Mouse (Mus musculus): ENCODE data around the gene Vgll4. TPM values are rescaled to one million over a fixed set of nuclear protein-coding genes. Genes with fewer than 3 reads are reported as not detected.

Vgll4 gene
- polyA plus RNA-seq, 1 experiment, result 36.4 TPM

- H3K4me3 ChIP-seq (ENCODE audit: insufficient read depth, low read length), result no peak overlapping the region
- TF ChIP-seq CTCF (IDR thresholded peaks at IDR 0.05; ENCODE audit: borderline replicate concordance, insufficient read depth, low read length), result peak; percentile 19; the same call in 1 of the 2 replicates
- no peak for TF ChIP-seq POLR2A (IDR thresholded peaks at IDR 0.05; ENCODE audit: low read depth, low read length)
- peaks cover 5% of the 10 kb centered on the region; the same call in 1 of the 2 replicates for H3K4me1 ChIP-seq (ENCODE audit: control insufficient read depth, insufficient read depth, low read length)
- H3K27ac ChIP-seq (ENCODE audit: insufficient read depth, low read length), result no peak overlapping the region
These were observed 34.8 kb upstream of the Vgll4 start for GRCm38 (mm10) chr6:115004636-115005035.

DNA sequence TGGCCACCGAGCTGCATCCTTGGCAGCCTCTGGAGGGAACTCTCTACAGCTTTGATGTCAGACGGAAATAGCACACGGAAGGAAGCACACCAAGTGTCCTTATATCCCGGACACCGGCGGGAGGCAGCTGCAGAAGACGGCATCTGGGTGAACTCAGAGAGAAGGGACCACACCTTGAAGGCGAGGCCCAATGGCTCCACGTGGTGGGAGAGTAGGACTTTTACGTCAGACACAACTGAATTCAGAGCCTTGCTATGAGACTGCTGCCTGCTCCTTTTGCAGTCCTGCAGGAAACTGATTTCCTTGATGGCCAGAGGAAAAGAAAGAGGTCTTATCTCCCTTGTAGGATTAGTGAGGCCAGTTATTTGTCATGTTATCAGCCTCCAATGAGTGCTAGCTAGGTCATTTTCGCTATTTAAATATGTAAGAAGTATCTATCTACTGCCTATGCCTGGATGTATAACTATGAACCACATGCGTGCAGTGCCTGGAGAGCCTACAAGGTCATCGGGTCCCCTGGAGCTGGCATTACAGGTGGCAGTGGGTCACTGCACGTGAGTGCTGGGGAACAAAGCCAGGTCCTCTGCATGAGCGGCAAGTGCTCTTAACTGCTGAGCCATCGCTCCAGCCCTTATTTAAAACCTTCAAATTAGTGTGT, 28.7 kb upstream of the Vgll4 start:
- Histone ChIP-seq H3K4me3 (ENCODE audit: insufficient read depth, low read length) (no peak overlapping the region), H3K27ac (ENCODE audit: insufficient read depth, low read length) (no peak overlapping the region)

DNA sequence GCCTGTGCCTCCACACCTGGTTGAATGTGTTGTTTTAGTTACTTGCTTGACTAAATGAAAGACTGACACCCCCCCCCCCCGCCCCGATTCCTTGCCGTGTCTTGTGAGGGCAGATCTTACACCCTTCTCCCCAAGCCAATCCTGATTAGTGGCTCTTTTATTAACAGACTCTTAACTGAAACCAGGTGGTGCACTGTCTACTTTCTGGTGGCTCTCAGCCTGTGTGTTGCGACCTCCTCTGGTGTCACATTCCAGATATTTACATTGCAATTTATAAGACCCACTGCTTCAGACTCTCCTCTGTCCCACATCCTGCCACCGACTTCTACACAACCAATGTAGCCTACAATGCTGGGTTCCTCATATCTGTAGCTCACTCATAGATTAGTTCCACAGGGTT, 27.7 kb upstream of the Vgll4 start:
- H3K27ac ChIP-seq (ENCODE audit: insufficient read depth, low read length), result no peak overlapping the region
- no peaks in the 10 kb centered on the region for H3K4me1 ChIP-seq (ENCODE audit: control insufficient read depth, insufficient read depth, low read length)
- H3K4me3 ChIP-seq (ENCODE audit: insufficient read depth, low read length), result no peak overlapping the region
- TF ChIP-seq CTCF (IDR thresholded peaks at IDR 0.05; ENCODE audit: borderline replicate concordance, insufficient read depth, low read length) (no peak), POLR2A (IDR thresholded peaks at IDR 0.05; ENCODE audit: low read depth, low read length) (no peak)

More for the DNA sequence above, 28.7 kb upstream of the Vgll4 start:
- TF ChIP-seq POLR2A (IDR thresholded peaks at IDR 0.05; ENCODE audit: low read depth, low read length) (no peak), CTCF (IDR thresholded peaks at IDR 0.05; ENCODE audit: borderline replicate concordance, insufficient read depth, low read length) (no peak)
- H3K4me1 ChIP-seq (ENCODE audit: control insufficient read depth, insufficient read depth, low read length), result no peaks in the 10 kb centered on the region

GRCm38 (mm10) chr6:114996910-114997309, 27.1 kb upstream of the Vgll4 start:
- no peaks in the 10 kb centered on the region for H3K4me1 ChIP-seq (ENCODE audit: control insufficient read depth, insufficient read depth, low read length)
- H3K4me3 ChIP-seq (ENCODE audit: insufficient read depth, low read length), result no peak overlapping the region
- H3K27ac ChIP-seq (ENCODE audit: insufficient read depth, low read length), result no peak overlapping the region
- TF ChIP-seq POLR2A (IDR thresholded peaks at IDR 0.05; ENCODE audit: low read depth, low read length), result no peak
- no peak for TF ChIP-seq CTCF (IDR thresholded peaks at IDR 0.05; ENCODE audit: borderline replicate concordance, insufficient read depth, low read length)

DNA sequence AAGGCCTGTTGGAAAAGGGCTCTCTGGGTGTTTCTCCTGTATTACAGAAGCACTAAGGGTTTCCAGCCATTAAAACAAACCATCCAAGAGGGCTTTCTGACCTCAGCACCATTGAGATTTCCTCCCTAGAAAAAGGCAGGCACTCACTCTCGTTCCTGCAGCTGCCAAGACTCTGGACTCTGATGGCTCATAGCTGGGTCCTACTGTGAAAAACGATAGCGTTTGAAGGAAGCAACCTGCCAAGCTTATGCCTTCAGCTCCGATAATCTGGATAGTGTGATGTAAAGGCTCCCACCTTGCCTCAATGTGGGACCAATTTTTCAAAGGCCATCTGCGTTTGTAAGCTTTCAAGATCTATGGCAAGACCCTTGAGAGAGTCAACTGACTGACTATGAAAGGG, 24.3 kb upstream of the Vgll4 start:
- no peak for TF ChIP-seq POLR2A (IDR thresholded peaks at IDR 0.05; ENCODE audit: low read depth, low read length)
- TF ChIP-seq CTCF (IDR thresholded peaks at IDR 0.05; ENCODE audit: borderline replicate concordance, insufficient read depth, low read length), result no peak
- Histone ChIP-seq H3K4me3 (ENCODE audit: insufficient read depth, low read length) (no peak overlapping the region), H3K4me1 (ENCODE audit: control insufficient read depth, insufficient read depth, low read length) (no peaks in the 10 kb centered on the region), H3K27ac (ENCODE audit: insufficient read depth, low read length) (no peak overlapping the region)

- TF ChIP-seq CTCF (IDR thresholded peaks at IDR 0.05; ENCODE audit: borderline replicate concordance, insufficient read depth, low read length), result no peak
- TF ChIP-seq POLR2A (IDR thresholded peaks at IDR 0.05; ENCODE audit: low read depth, low read length), result no peak
- 0 out of 2 replicates have a peak, but pooled peaks cover 3% of the 10 kb centered on the region for H3K4me1 ChIP-seq (ENCODE audit: control insufficient read depth, insufficient read depth, low read length)
- H3K4me3 ChIP-seq (ENCODE audit: insufficient read depth, low read length), result no peak overlapping the region
- H3K27ac ChIP-seq (ENCODE audit: insufficient read depth, low read length), result no peak overlapping the region
These were observed 23.9 kb upstream of the Vgll4 start for GRCm38 (mm10) chr6:114993659-114994058.

DNA sequence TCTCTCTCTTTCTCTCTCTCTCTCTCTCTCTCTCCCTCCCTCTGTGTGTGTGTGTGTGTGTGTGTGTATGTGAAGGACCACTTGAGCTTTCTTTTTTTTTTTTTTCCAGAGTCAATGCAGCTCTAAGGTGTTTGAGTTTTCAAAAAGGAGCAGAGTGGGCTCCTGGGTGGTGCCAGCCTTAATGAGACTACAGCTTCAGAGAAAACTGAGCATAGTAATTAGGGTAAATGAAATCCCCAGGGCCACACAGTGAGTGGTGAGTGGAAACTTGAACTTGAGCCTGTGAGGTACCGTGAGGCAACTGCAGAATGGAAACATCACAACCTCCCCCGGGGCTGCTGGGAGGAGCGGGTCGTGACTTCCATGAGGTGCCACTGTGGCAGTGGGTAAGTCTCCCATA, 22.1 kb upstream of the Vgll4 start:
- TF ChIP-seq POLR2A (IDR thresholded peaks at IDR 0.05; ENCODE audit: low read depth, low read length) (no peak), CTCF (IDR thresholded peaks at IDR 0.05; ENCODE audit: borderline replicate concordance, insufficient read depth, low read length) (no peak)
- Histone ChIP-seq H3K4me3 (ENCODE audit: insufficient read depth, low read length) (no peak overlapping the region), H3K4me1 (ENCODE audit: control insufficient read depth, insufficient read depth, low read length) (0 out of 2 replicates have a peak, but pooled peaks cover 3% of the 10 kb centered on the region), H3K27ac (ENCODE audit: insufficient read depth, low read length) (no peak overlapping the region)

DNA sequence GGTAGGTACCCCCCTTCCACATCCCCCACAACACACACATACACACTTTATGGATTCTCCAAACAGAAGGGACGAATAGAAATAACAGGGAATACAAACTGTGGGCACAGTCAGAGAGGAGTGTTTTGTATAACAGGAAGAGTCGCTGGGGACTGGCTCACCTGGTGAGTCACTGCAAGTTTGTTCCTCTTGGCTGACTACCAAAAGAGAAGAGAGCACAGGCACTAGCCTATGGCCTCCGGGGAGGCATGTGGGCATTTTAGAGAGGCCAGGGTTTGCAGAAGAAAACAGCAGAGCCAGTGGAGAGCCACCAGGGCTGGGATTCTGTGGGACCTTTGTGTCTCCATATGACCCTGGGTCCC, 18.8 kb upstream of the Vgll4 start:
- Histone ChIP-seq H3K4me3 (ENCODE audit: insufficient read depth, low read length) (no peak overlapping the region), H3K27ac (ENCODE audit: insufficient read depth, low read length) (no peak overlapping the region), H3K4me1 (ENCODE audit: control insufficient read depth, insufficient read depth, low read length) (0 out of 2 replicates have a peak, but pooled peaks cover 3% of the 10 kb centered on the region)
- TF ChIP-seq POLR2A (IDR thresholded peaks at IDR 0.05; ENCODE audit: low read depth, low read length) (no peak), CTCF (IDR thresholded peaks at IDR 0.05; ENCODE audit: borderline replicate concordance, insufficient read depth, low read length) (no peak)

DNA sequence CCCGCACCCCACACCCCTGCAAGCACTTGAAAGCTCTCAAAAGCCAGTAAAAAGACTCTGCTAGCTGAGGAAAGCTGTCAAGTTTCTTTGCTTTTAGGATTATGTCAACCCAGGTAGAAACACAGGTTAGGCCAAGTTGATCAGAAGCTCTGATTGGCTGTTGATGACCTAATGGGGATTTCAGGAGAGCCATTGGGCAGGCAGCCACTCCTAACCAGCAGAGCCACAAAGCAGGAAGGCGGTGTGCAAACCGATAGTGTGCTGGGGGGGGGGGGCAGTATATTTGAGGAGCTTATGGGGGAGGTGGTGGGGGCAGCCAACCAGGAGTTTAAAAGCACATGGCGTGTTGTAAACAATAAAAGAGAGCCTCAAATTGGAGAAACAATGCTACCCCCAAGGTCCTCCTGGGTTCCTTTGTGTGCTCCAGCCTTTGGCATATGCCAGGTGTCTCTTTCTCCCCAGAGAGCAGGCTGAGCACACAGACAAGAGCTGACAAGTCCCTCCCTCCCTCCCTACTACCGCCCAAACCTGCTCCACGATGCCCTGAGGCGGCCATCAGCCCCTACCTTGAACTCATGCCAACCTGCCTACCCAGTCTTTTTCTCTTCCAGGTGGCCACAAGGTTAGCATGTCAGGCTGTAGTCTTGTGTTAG, 18.3 kb upstream of the Vgll4 start:
- Histone ChIP-seq H3K4me3 (ENCODE audit: insufficient read depth, low read length) (no peak overlapping the region), H3K4me1 (ENCODE audit: control insufficient read depth, insufficient read depth, low read length) (0 out of 2 replicates have a peak, but pooled peaks cover 3% of the 10 kb centered on the region), H3K27ac (ENCODE audit: insufficient read depth, low read length) (no peak overlapping the region)
- no peak for TF ChIP-seq CTCF (IDR thresholded peaks at IDR 0.05; ENCODE audit: borderline replicate concordance, insufficient read depth, low read length)
- TF ChIP-seq POLR2A (IDR thresholded peaks at IDR 0.05; ENCODE audit: low read depth, low read length), result no peak

- TF ChIP-seq POLR2A (IDR thresholded peaks at IDR 0.05; ENCODE audit: low read depth, low read length) (no peak), CTCF (IDR thresholded peaks at IDR 0.05; ENCODE audit: borderline replicate concordance, insufficient read depth, low read length) (no peak)
These were observed 12.9 kb upstream of the Vgll4 start for GRCm38 (mm10) chr6:114982671-114983070.

More at GRCm38 (mm10) chr6:114982671-114983070, 12.9 kb upstream of the Vgll4 start:
- Histone ChIP-seq H3K4me1 (ENCODE audit: control insufficient read depth, insufficient read depth, low read length) (no peaks in the 10 kb centered on the region), H3K4me3 (ENCODE audit: insufficient read depth, low read length) (no peak overlapping the region), H3K27ac (ENCODE audit: insufficient read depth, low read length) (no peak overlapping the region)
